32 mouse cellular contexts compared by ENCODE assay signal in genomic region chr8:7205086-7205485, GRCm38 (mm10).
"Had no signal": no experiment of that assay in that cellular context is flagged by ENCODE, and none has a peak within 500 bp of the region (broad histone marks: within the 10 kb centered on the region; RNA-seq: fewer than 3 reads in every experiment).

No protein-coding gene starts in this region.

- H3K9ac ChIP-seq: limb, embryonic 12.5 days; limb, embryonic 13.5 days; limb, embryonic 15.5 days; liver, embryonic 12.5 days; liver, embryonic 13.5 days; liver, embryonic 14.5 days; liver, embryonic 15.5 days; lung, embryonic 14.5 days; lung, embryonic 15.5 days; midbrain, embryonic 12.5 days; midbrain, embryonic 13.5 days; midbrain, embryonic 15.5 days; neural tube, embryonic 12.5 days; neural tube, embryonic 13.5 days had no signal

- H3K27ac ChIP-seq: limb, embryonic 10.5 days; limb, embryonic 12.5 days; limb, embryonic 13.5 days; limb, embryonic 15.5 days; liver, embryonic 12.5 days; liver, embryonic 13.5 days; liver, embryonic 14.5 days; liver, embryonic 15.5 days; lung, embryonic 15.5 days; macrophage; midbrain, embryonic 10.5 days; midbrain, embryonic 12.5 days; midbrain, embryonic 13.5 days; midbrain, embryonic 15.5 days; neural tube, embryonic 12.5 days; neural tube, embryonic 13.5 days had no signal

- DNase-seq: left cerebral cortex, postnatal 4 days; liver; liver, embryonic 13.5 days; lung, adult 18-20 months; lung, adult 2 months; lung, embryonic 14.5 days; lung, postnatal 10 days; lung, postnatal 14 days; lung, postnatal 36 days; lung, postnatal 4 days; midbrain, embryonic 14.5 days had no signal

- ATAC-seq: liver, embryonic 12.5 days; lung, postnatal 0 days; midbrain, embryonic 13.5 days; midbrain, embryonic 15.5 days; midbrain, embryonic 16.5 days had no signal

- H3K27me3 ChIP-seq: limb, embryonic 12.5 days; limb, embryonic 13.5 days; limb, embryonic 15.5 days; liver, embryonic 12.5 days; liver, embryonic 13.5 days; liver, embryonic 15.5 days; lung, embryonic 15.5 days; megakaryocyte, embryonic 14.5 days; midbrain, embryonic 12.5 days; midbrain, embryonic 13.5 days; midbrain, embryonic 15.5 days; neural tube, embryonic 12.5 days; neural tube, embryonic 13.5 days had no signal

- H3K9me3 ChIP-seq: limb, embryonic 10.5 days; limb, embryonic 12.5 days; limb, embryonic 13.5 days; limb, embryonic 15.5 days; liver, embryonic 12.5 days; liver, embryonic 13.5 days; liver, embryonic 15.5 days; lung, embryonic 15.5 days; megakaryocyte, embryonic 14.5 days; midbrain, embryonic 10.5 days; midbrain, embryonic 12.5 days; midbrain, embryonic 13.5 days; midbrain, embryonic 15.5 days; neural tube, embryonic 12.5 days; neural tube, embryonic 13.5 days had no signal

- H3K4me3 ChIP-seq: limb, embryonic 10.5 days; limb, embryonic 12.5 days; limb, embryonic 13.5 days; limb, embryonic 15.5 days; liver, embryonic 12.5 days; liver, embryonic 13.5 days; liver, embryonic 15.5 days; lung, embryonic 15.5 days; megakaryocyte, embryonic 14.5 days; midbrain, embryonic 10.5 days; midbrain, embryonic 12.5 days; midbrain, embryonic 13.5 days; midbrain, embryonic 15.5 days; myocyte; neural tube, embryonic 12.5 days; neural tube, embryonic 13.5 days had no signal

- H3K4me1 ChIP-seq: limb, embryonic 10.5 days; limb, embryonic 12.5 days; limb, embryonic 13.5 days; limb, embryonic 15.5 days; liver, embryonic 12.5 days; liver, embryonic 13.5 days; liver, embryonic 15.5 days; megakaryocyte, embryonic 14.5 days; midbrain, embryonic 10.5 days; midbrain, embryonic 12.5 days; midbrain, embryonic 13.5 days; midbrain, embryonic 15.5 days; neural tube, embryonic 12.5 days; neural tube, embryonic 13.5 days had no signal

- H3K4me2 ChIP-seq: limb, embryonic 12.5 days; limb, embryonic 13.5 days; limb, embryonic 15.5 days; liver, embryonic 11.5 days; liver, embryonic 12.5 days; liver, embryonic 13.5 days; liver, embryonic 15.5 days; lung, embryonic 14.5 days; lung, embryonic 15.5 days; midbrain, embryonic 11.5 days; midbrain, embryonic 12.5 days; midbrain, embryonic 13.5 days; midbrain, embryonic 15.5 days; neural tube, embryonic 12.5 days; neural tube, embryonic 13.5 days had no signal

- H3K36me3 ChIP-seq: limb, embryonic 10.5 days; limb, embryonic 12.5 days; limb, embryonic 13.5 days; limb, embryonic 15.5 days; liver, embryonic 12.5 days; liver, embryonic 13.5 days; liver, embryonic 15.5 days; lung, embryonic 15.5 days; midbrain, embryonic 10.5 days; midbrain, embryonic 12.5 days; midbrain, embryonic 13.5 days; midbrain, embryonic 15.5 days; neural tube, embryonic 12.5 days; neural tube, embryonic 13.5 days had no signal
